Mouse (Mus musculus) liver, embryonic 14.5 days (tissue): ENCODE measurements around the gene Prrc2b.

Source experiments
- CTCF ChIP-seq: IDR thresholded peaks from 2 replicates; pipeline ENCODE4 v1.5.1; 2016; ENCODE audit warnings: antibody characterized with exemption, low read depth, control low read depth
- EP300 ChIP-seq: IDR thresholded peaks from 2 replicates; pipeline ENCODE4 v1.6.1; 2016; ENCODE audit warnings: antibody characterized with exemption, low read depth

DNA sequence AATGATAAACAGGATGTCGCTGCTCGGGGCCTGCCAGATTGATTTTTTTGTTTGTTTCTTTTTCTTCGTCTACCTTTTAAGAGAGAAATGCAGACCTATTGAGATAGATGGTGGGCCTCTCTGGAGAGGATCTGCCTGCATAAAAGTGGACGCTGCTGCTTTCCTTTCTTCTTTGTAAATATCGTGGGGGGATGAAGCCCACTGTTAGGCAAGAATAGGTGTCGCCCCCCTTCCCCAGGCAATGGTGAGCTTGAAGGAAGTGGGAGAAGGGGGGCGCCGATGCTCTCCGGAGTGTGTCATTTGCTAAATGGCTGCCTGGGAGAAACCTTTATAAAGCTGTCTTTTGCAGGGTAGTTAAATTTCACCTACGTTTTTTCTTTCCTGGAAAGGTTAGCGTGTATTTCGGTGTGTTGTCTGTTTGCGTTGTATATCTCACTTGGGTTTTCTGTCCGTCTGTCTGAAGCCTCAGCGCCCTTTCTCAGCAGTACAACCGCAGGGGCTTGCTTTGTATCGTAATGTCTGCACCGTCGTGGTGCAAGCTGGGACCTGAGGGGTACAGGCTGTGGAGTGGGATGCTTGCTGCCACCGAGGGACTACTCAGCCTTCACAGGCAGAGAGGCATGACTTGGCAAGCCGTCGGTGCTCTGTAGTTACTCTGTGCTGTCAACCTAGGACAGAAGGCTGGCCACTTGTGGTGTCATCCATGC, 931 bp downstream of the Prrc2b start:
- TF ChIP-seq EP300 (no peak), CTCF (no peak; the same call in 1 of the 2 replicates)
